Mouse (Mus musculus): Measurements from ENCODE around the gene Rpl36al.
"Not testable (repeated sequence)": the region's sequence is repeated elsewhere in the genome, so short reads cannot be mapped to it uniquely, and the experiment has no call there.

- not testable (repeated sequence) for TF ChIP-seq POLR2A, CTCF (IDR thresholded peaks at IDR 0.05; ENCODE audit: extremely low read depth, insufficient read depth, low read length)
Observed at GRCm38 (mm10) chr12:69160677-69161076, 23.2 kb downstream of the Rpl36al start.

All from cortical plate, adult 2 months (tissue).